Mouse (Mus musculus) mature B cell (primary cell): Measurements from ENCODE around the gene Lrrc4b.

Experiments used
- in situ Hi-C: fragments of 300-500 bp; cut with MboI; formaldehyde crosslinking; loops from 2 replicates; pipeline ENCODE4 v1.14.3; 2019

Lrrc4b gene

GRCm38 (mm10) chr7:44485572-44486195 is 56.9 kb downstream of the Lrrc4b start:
- in situ Hi-C loops = loop anchor here (25.0 kb wide), 1 partner anchor 223 kb away; the partner anchor contains the start of genes Acp4 and Gm15517

GRCm38 (mm10) chr7:44486927-44487575 is 58.2 kb downstream of the Lrrc4b start:
- in situ Hi-C loops = loop anchor here (25.0 kb wide), 1 partner anchor 225 kb away; the partner anchor contains the start of genes Acp4 and Gm15517

- in situ Hi-C loops = loop anchor here (25.0 kb wide), 1 partner anchor 226 kb away; the partner anchor contains the start of genes Acp4 and Gm15517
Measured at GRCm38 (mm10) chr7:44487936-44488335, 59.1 kb downstream of the Lrrc4b start.

- in situ Hi-C loops = loop anchor here (25.0 kb wide), 1 partner anchor 226 kb away; the partner anchor contains the start of genes Acp4 and Gm15517
Measured at GRCm38 (mm10) chr7:44488545-44488944, 59.7 kb downstream of the Lrrc4b start.

GRCm38 (mm10) chr7:44490281-44490680 is 61.5 kb downstream of the Lrrc4b start:
- in situ Hi-C loops = loop anchor here (25.0 kb wide), 1 partner anchor 228 kb away; the partner anchor contains the start of genes Acp4 and Gm15517

- in situ Hi-C loops = loop anchor here (25.0 kb wide), 1 partner anchor 229 kb away; the partner anchor contains the start of genes Acp4 and Gm15517
Measured at GRCm38 (mm10) chr7:44491391-44491790, 62.6 kb downstream of the Lrrc4b start.

- in situ Hi-C loops = loop anchor here (25.0 kb wide), 1 partner anchor 230 kb away; the partner anchor contains the start of genes Acp4 and Gm15517
Measured at GRCm38 (mm10) chr7:44492166-44492826, 63.5 kb downstream of the Lrrc4b start.

- in situ Hi-C loops = loop anchor here (25.0 kb wide), 1 partner anchor 232 kb away; the partner anchor contains the start of genes Acp4 and Gm15517
Measured at GRCm38 (mm10) chr7:44494681-44495080, 65.9 kb downstream of the Lrrc4b start.

GRCm38 (mm10) chr7:44495086-44495485 is 66.3 kb downstream of the Lrrc4b start:
- in situ Hi-C loops = loop anchor here (25.0 kb wide), 1 partner anchor 233 kb away; the partner anchor contains the start of genes Acp4 and Gm15517

- in situ Hi-C loops = loop anchor here (25.0 kb wide), 1 partner anchor 234 kb away; the partner anchor contains the start of genes Acp4 and Gm15517
Measured at GRCm38 (mm10) chr7:44495992-44496770, 67.4 kb downstream of the Lrrc4b start, which contains the start of the genes Emc10 and Fam71e1. Emc10 (minus strand) TSS chr7:44496529. Fam71e1 (plus strand) TSS chr7:44496581.

GRCm38 (mm10) chr7:44496771-44497109 is 67.9 kb downstream of the Lrrc4b start:
- in situ Hi-C loops = loop anchor here (25.0 kb wide), 1 partner anchor 234 kb away; the partner anchor contains the start of genes Acp4 and Gm15517

- in situ Hi-C loops = loop anchor here (25.0 kb wide), 1 partner anchor 235 kb away; the partner anchor contains the start of genes Acp4 and Gm15517
Measured at GRCm38 (mm10) chr7:44497361-44498055, 68.7 kb downstream of the Lrrc4b start.

GRCm38 (mm10) chr7:44498922-44499321 is 70.1 kb downstream of the Lrrc4b start:
- in situ Hi-C loops = loop anchor here (25.0 kb wide), 1 partner anchor 237 kb away; the partner anchor contains the start of genes Acp4 and Gm15517

GRCm38 (mm10) chr7:44500046-44500445 is 71.2 kb downstream of the Lrrc4b start:
- in situ Hi-C loops = no loop called here

GRCm38 (mm10) chr7:44501563-44502115 is 72.8 kb downstream of the Lrrc4b start:
- in situ Hi-C loops = no loop called here

- in situ Hi-C loops = loop anchor here (5.0 kb wide), 1 partner anchor 135 kb away; no protein-coding TSS in a partner anchor
Measured at GRCm38 (mm10) chr7:44507491-44507890, 78.7 kb downstream of the Lrrc4b start.
